Mouse (Mus musculus): ENCODE results near the gene Irak1bp1. TPM values are rescaled to one million over a fixed set of nuclear protein-coding genes. Genes with fewer than 3 reads are reported as not detected.

The Irak1bp1 gene
- 9.3 and 13.5 TPM in 2 replicates for polyA plus RNA-seq (2012; ENCODE audit: insufficient read depth, insufficient read length, missing spikeins)

GRCm38 (mm10) chr9:82829007-82829689 is at the start of gene Irak1bp1:
Gene Irak1bp1, plus strand, starts transcription at chr9:82829540.
- Histone ChIP-seq H3K27ac (replicated peaks; ENCODE audit: low read depth, low read length) (no peak within 1 kb of the TSS), H3K4me3 (ENCODE audit: insufficient read depth, low read depth, low read length) (peak within 1 kb of the TSS; percentile 85), H3K4me1 (ENCODE audit: control insufficient read depth, insufficient read depth, insufficient read length, low read length) (no peaks in the 10 kb centered on the region; the same call in 1 of the 2 replicates)

DNA sequence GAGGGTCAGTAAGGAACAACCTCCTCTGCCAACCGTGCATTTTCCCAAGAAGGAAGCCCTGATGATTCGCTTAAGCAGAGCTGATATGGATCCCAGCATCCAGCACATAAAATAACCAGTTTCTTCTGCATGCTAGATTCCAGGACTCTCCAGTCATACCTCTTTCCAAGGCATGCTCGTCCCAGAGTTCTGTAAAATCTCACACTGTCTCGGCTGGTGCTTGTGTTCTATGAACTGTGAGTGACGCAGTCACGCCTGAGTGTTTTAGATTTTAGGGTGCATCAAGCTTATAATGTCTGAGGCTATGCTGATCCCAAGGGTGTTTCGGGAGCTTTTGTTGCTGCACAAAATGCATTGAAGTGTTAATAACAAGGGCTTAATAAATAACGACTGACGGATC is 41.0 kb upstream of the Irak1bp1 start:
- Histone ChIP-seq H3K4me3 (ENCODE audit: insufficient read depth, low read depth, low read length) (no peak overlapping the region), H3K27ac (replicated peaks; ENCODE audit: low read depth, low read length) (no peak overlapping the region), H3K4me1 (ENCODE audit: control insufficient read depth, insufficient read depth, insufficient read length, low read length) (no peaks in the 10 kb centered on the region)

DNA sequence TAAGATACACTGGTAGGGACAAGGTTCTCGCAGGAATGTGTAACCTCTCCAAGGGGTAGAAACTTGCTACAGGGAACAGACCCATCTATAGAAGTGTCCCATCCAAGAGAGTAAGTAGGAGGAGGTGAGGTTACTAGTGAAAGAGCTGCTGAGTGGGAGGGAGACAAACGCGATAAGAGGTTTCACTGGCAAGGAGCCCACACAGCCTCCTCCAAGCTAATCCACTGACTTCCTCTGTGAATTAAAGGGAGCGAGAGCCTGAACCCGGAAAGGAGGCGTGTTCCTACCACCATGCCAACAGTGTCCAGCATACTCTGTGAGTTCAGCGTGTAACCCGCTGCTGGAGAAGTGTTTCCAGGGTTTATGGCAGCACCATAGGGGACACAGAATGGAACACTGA is 29.0 kb upstream of the Irak1bp1 start:
- no peak overlapping the region for H3K27ac ChIP-seq (replicated peaks; ENCODE audit: low read depth, low read length)
- no peaks in the 10 kb centered on the region for H3K4me1 ChIP-seq (ENCODE audit: control insufficient read depth, insufficient read depth, insufficient read length, low read length)
- H3K4me3 ChIP-seq (ENCODE audit: insufficient read depth, low read depth, low read length): no peak overlapping the region

- H3K4me1 ChIP-seq (ENCODE audit: control insufficient read depth, insufficient read depth, insufficient read length, low read length): no peaks in the 10 kb centered on the region
- no peak overlapping the region for H3K27ac ChIP-seq (replicated peaks; ENCODE audit: low read depth, low read length)
- no peak overlapping the region for H3K4me3 ChIP-seq (ENCODE audit: insufficient read depth, low read depth, low read length)
These were observed 22.2 kb upstream of the Irak1bp1 start for GRCm38 (mm10) chr9:82807129-82807528.

DNA sequence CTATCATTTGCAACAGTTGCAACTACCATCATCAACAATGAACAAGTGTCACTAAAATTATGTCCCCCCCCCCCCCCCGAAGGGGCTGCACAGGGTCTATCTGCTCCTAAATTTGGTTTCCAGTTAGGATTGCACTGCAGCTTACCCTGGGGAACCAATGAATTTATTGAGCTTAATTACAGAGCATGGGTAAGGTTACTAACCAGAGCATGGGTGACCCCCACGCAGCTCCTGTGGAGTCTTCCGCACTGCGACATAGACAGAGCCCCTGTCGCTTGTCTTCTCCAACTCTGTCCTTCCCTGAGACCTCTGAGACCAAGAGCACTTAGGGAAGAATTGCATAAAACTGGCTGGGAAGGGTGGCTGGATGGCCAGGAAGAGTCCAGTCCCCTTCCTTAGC is 21.7 kb upstream of the Irak1bp1 start:
- Histone ChIP-seq H3K4me1 (ENCODE audit: control insufficient read depth, insufficient read depth, insufficient read length, low read length) (no peaks in the 10 kb centered on the region), H3K4me3 (ENCODE audit: insufficient read depth, low read depth, low read length) (no peak overlapping the region), H3K27ac (replicated peaks; ENCODE audit: low read depth, low read length) (no peak overlapping the region)

- Histone ChIP-seq H3K27ac (replicated peaks; ENCODE audit: low read depth, low read length) (no peak overlapping the region), H3K4me3 (ENCODE audit: insufficient read depth, low read depth, low read length) (no peak overlapping the region), H3K4me1 (ENCODE audit: control insufficient read depth, insufficient read depth, insufficient read length, low read length) (no peaks in the 10 kb centered on the region)
These were observed 17.0 kb upstream of the Irak1bp1 start for GRCm38 (mm10) chr9:82812172-82812963.

- Histone ChIP-seq H3K27ac (replicated peaks; ENCODE audit: low read depth, low read length) (no peak overlapping the region), H3K4me1 (ENCODE audit: control insufficient read depth, insufficient read depth, insufficient read length, low read length) (no peaks in the 10 kb centered on the region), H3K4me3 (ENCODE audit: insufficient read depth, low read depth, low read length) (no peak overlapping the region)
These were observed 14.8 kb upstream of the Irak1bp1 start for GRCm38 (mm10) chr9:82814536-82814935.

GRCm38 (mm10) chr9:82815257-82815785 is 14.0 kb upstream of the Irak1bp1 start:
- Histone ChIP-seq H3K4me3 (ENCODE audit: insufficient read depth, low read depth, low read length) (no peak overlapping the region), H3K27ac (replicated peaks; ENCODE audit: low read depth, low read length) (no peak overlapping the region), H3K4me1 (ENCODE audit: control insufficient read depth, insufficient read depth, insufficient read length, low read length) (no peaks in the 10 kb centered on the region)

- H3K4me1 ChIP-seq (ENCODE audit: control insufficient read depth, insufficient read depth, insufficient read length, low read length): no peaks in the 10 kb centered on the region; the same call in 1 of the 2 replicates
- H3K27ac ChIP-seq (replicated peaks; ENCODE audit: low read depth, low read length): no peak overlapping the region
- no peak overlapping the region for H3K4me3 ChIP-seq (ENCODE audit: insufficient read depth, low read depth, low read length)
These were observed 2.9 kb upstream of the Irak1bp1 start for GRCm38 (mm10) chr9:82826426-82826825.

- no peaks in the 10 kb centered on the region; the same call in 1 of the 2 replicates for H3K4me1 ChIP-seq (ENCODE audit: control insufficient read depth, insufficient read depth, insufficient read length, low read length)
- no peak overlapping the region for H3K27ac ChIP-seq (replicated peaks; ENCODE audit: low read depth, low read length)
- H3K4me3 ChIP-seq (ENCODE audit: insufficient read depth, low read depth, low read length): peak overlapping the region; percentile 85
These were observed 522 bp downstream of the Irak1bp1 start for GRCm38 (mm10) chr9:82829693-82830430.

DNA sequence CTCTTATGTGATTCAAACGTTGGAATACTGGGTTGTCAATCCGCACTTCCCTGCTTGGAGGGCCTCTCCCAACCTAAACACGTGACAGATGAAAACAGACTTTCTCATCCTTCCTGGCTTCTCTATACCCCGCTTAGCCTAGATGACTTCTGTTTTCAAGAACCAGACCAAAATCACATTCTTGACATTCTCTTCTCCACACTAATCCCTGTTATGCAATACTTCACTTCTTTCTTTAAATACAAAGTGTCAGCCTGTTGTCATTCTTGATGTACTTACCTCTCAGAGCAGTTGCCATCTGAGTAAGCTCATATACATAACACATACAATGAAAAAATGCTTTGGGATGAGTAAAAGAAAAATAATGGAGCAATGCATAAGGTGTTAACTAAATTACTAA is 2.6 kb downstream of the Irak1bp1 start:
- Histone ChIP-seq H3K4me3 (ENCODE audit: insufficient read depth, low read depth, low read length) (no peak overlapping the region), H3K27ac (replicated peaks; ENCODE audit: low read depth, low read length) (no peak overlapping the region), H3K4me1 (ENCODE audit: control insufficient read depth, insufficient read depth, insufficient read length, low read length) (no peaks in the 10 kb centered on the region; the same call in 1 of the 2 replicates)

GRCm38 (mm10) chr9:82835921-82836320 is 6.6 kb downstream of the Irak1bp1 start:
- Histone ChIP-seq H3K27ac (replicated peaks; ENCODE audit: low read depth, low read length) (no peak overlapping the region), H3K4me1 (ENCODE audit: control insufficient read depth, insufficient read depth, insufficient read length, low read length) (no peaks in the 10 kb centered on the region), H3K4me3 (ENCODE audit: insufficient read depth, low read depth, low read length) (no peak overlapping the region)

DNA sequence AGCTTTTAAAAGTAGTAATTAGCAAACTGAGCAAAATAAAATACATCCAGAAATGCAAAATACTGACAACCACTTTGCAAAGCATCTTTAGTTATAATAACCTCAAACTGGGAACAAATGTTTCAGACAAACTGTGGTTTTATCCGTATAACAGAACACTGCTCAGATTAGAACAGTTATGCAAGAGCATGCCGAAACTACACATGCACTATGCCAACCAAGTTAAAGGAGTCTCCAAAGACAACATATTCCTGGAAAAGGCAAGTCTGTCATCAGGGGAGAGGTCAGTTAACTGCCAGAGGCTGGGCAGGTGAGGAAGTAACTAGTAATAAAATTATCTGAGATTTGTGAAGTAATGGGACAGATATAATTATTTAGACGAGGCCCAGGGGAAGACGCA is 13.3 kb downstream of the Irak1bp1 start:
- Histone ChIP-seq H3K4me3 (ENCODE audit: insufficient read depth, low read depth, low read length) (no peak overlapping the region), H3K4me1 (ENCODE audit: control insufficient read depth, insufficient read depth, insufficient read length, low read length) (0 out of 2 replicates have a peak, but pooled peaks cover 3% of the 10 kb centered on the region), H3K27ac (replicated peaks; ENCODE audit: low read depth, low read length) (no peak overlapping the region)

DNA sequence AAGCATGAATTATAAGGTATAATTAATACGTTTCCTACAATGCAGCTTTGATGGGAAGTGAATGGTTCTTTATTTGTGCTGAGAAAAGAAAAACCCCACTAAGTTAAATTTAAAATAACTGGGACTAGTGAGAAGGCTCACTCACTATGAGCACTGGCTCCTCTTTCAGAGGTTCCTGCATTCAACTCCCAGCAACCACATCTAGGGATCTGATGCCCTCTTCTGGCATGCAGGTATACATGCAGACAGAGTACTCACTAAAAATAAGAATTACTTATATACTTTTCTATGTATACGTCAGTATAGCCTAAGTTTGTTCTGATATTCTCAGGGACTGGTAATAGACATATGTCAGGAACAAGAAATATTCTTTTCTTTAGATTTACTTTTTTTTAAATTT is 24.7 kb downstream of the Irak1bp1 start:
- H3K27ac ChIP-seq (replicated peaks; ENCODE audit: low read depth, low read length): no peak overlapping the region
- no peaks in the 10 kb centered on the region for H3K4me1 ChIP-seq (ENCODE audit: control insufficient read depth, insufficient read depth, insufficient read length, low read length)
- no peak overlapping the region for H3K4me3 ChIP-seq (ENCODE audit: insufficient read depth, low read depth, low read length)

Measured in brown adipose tissue, adult 24 weeks (tissue).